Mouse (Mus musculus) embryonic facial prominence, embryonic 13.5 days (tissue): ENCODE measurements around the gene Rin3. TPM values are rescaled to one million over a fixed set of nuclear protein-coding genes. Genes with fewer than 3 reads are reported as not detected.

Source experiments
- ATAC-seq: fragments of 200-750 bp; cut with Nextera tagmentation; 2 replicates; pipeline ENCODE4 v1.8.0; 2017; ENCODE audit warnings: low read depth; ENCODE audit not compliant: insufficient number of reproducible peaks, insufficient read depth, low FRiP score, low TSS enrichment
- H3K27ac ChIP-seq: fragments of 300-500 bp; sonication (generic); 2 replicates; pipeline ENCODE4 v1.5.1; 2015; ENCODE audit warnings: moderate library complexity, mild to moderate bottlenecking, inconsistent platforms
- H3K27me3 ChIP-seq: fragments of 300-500 bp; sonication (generic); 2 replicates; pipeline ENCODE4 v1.6.1; 2015; ENCODE audit warnings: mild to moderate bottlenecking, inconsistent platforms
- H3K36me3 ChIP-seq: fragments of 300-500 bp; sonication (generic); 2 replicates; pipeline ENCODE4 v1.6.1; 2015; ENCODE audit warnings: mild to moderate bottlenecking, inconsistent platforms
- H3K4me1 ChIP-seq: fragments of 300-500 bp; sonication (generic); 2 replicates; pipeline ENCODE4 v1.6.1; 2015; ENCODE audit warnings: inconsistent platforms
- H3K4me2 ChIP-seq: fragments of 300-500 bp; sonication (generic); 2 replicates; pipeline ENCODE4 v1.6.1; 2015; ENCODE audit warnings: moderate library complexity, mild to moderate bottlenecking, inconsistent platforms
- H3K4me3 ChIP-seq: fragments of 300-500 bp; sonication (generic); 2 replicates; pipeline ENCODE4 v1.5.1; 2015; ENCODE audit warnings: mild to moderate bottlenecking, inconsistent platforms
- H3K9ac ChIP-seq: fragments of 300-500 bp; sonication (generic); 2 replicates; pipeline ENCODE4 v1.6.1; 2015; ENCODE audit warnings: mild to moderate bottlenecking, inconsistent platforms
- H3K9me3 ChIP-seq: fragments of 300-500 bp; sonication (generic); 2 replicates; pipeline ENCODE4 v1.6.1; 2016; ENCODE audit warnings: inconsistent platforms
- WGBS: fragments of 180-500 bp; shearing (Covaris S2); methylation state at CpG from one replicate; pipeline ENCODE4 v1.1.7; 2015; ENCODE audit warnings: mixed read lengths; 5-methylcytosine and 5-hydroxymethylcytosine counted together
- polyA plus RNA-seq: library from polyadenylated mRNA; unstranded; fragments of >200 nt; fragmentation: Nextera tagmentation; extraction: Ambion mirVana; gene quantifications from 2 replicates; pipeline ENCODE4 v1.2.1, GENCODE M21; 2015

The Rin3 gene
- polyA plus RNA-seq, 1 experiment from 2014 or later = 6.1 TPM

DNA sequence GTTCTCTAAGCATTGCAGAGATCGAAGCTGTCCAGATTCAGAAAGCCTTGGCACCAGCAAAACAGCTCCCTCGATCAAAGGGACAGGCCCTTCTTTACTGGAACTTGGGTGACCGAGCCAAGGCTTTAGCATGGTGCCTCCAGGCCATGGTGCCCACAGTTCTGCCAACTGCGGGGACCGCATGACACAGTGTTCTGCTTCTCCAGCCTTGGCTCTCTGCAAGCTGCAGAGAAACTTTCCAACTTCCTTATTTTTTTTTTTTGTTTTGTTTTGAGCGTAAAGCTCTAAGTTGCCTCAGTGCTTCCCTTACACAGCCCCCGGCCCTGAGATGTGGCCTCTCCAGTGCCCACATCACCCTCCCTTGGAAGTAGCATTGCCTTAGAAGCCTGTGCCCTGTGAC, 82.2 kb downstream of the Rin3 start:
- no peaks in the 10 kb centered on the region for H3K9me3 ChIP-seq
- no peak overlapping the region for H3K4me3 ChIP-seq
- H3K4me1 ChIP-seq = peaks cover 18% of the 10 kb centered on the region
- ATAC-seq = no peak
- 0 out of 2 replicates have a peak, but pooled peaks cover 17% of the 10 kb centered on the region for H3K36me3 ChIP-seq
- H3K9ac ChIP-seq = no peak overlapping the region
- 91% methylated on average over 7 of the region's 7 CpGs for WGBS
- no peak overlapping the region for H3K4me2 ChIP-seq
- H3K27me3 ChIP-seq = no peaks in the 10 kb centered on the region
- H3K27ac ChIP-seq = no peak overlapping the region

DNA sequence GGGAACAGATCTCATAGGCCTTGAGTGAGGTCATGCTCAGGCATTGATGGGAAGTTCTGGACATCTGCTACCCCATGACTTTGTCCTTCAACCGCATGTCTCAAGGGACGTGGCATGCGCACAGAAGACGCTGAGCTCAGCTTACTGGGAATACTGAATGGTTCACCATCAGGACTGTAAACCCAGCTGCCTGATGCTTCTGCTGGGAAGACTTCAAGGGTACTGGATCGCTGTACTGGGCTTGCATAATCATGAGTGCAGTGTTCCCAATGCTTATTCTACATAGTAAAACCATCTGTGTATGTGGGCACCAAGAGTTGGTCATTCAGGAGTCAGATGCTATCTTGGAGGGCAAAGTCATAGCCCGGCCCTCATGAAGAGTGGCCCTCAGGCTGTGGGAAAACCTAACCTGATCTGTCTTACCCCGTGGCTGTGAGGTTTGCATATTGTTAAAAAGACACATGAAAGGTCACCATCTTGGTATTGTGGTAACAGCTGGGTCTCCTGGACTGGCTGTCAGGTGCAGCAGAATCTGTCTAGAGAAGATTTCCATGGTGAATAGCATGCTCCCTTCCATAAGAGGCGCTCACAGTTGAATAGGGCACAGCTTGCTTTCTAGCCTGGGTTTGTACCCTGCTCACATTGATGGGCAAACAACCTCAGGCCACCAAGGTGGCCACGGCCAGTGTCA, 83.4 kb downstream of the Rin3 start:
- Histone ChIP-seq H3K4me3 (no peak overlapping the region), H3K27me3 (no peaks in the 10 kb centered on the region), H3K36me3 (0 out of 2 replicates have a peak, but pooled peaks cover 17% of the 10 kb centered on the region), H3K9me3 (no peaks in the 10 kb centered on the region), H3K27ac (no peak overlapping the region), H3K4me2 (no peak overlapping the region), H3K4me1 (peaks cover 18% of the 10 kb centered on the region), H3K9ac (no peak overlapping the region)
- 88% methylated on average over 9 of the region's 9 CpGs for WGBS
- ATAC-seq = no peak

DNA sequence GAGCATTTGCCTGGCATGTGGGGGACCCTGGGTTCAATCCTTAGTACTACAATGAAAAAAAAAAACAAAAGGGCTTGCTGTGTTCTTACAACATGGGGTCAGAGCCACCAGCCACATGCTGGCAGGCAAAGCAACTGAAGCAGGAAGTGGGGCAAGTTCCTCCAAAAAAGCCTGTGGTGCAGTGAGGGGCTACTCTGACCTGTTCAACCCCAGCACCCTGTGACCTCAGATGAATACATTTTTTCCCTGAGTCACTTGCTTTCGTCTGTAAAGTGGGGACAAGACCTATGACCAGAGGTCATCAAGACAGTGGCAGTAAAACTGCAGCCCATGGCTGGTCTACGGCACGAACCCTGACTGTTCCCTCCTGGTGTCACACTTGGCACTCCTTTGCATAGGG, 84.2 kb downstream of the Rin3 start:
- Histone ChIP-seq H3K4me1 (peaks cover 18% of the 10 kb centered on the region), H3K4me3 (no peak overlapping the region), H3K9me3 (no peaks in the 10 kb centered on the region), H3K36me3 (0 out of 2 replicates have a peak, but pooled peaks cover 17% of the 10 kb centered on the region), H3K4me2 (no peak overlapping the region), H3K9ac (no peak overlapping the region), H3K27me3 (no peaks in the 10 kb centered on the region), H3K27ac (no peak overlapping the region)
- ATAC-seq = no peak
- 78% methylated on average over 3 of the region's 3 CpGs for WGBS

DNA sequence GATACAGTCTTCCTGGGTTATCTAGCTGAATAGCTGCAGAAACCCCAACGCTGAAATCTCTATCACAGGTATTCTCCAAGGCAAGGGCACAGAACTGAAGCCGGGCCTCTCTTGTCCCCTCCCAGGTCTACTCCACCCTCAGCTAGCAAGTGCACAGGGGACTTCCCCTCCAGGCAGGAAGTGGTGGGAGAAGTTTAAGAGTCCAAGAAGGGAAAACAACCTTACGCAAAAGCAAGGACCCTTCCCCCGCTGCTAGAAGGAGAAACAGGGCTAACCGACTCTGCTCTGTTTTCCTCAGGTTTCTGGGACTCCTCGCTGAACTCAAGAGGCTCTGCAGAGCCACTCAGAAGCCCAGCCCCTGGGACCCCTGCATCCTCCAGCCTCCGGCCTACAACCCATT, 85.2 kb downstream of the Rin3 start:
- H3K4me3 ChIP-seq = no peak overlapping the region
- WGBS = 63% methylated on average over 7 of the region's 7 CpGs
- no peaks in the 10 kb centered on the region for H3K27me3 ChIP-seq
- no peak for ATAC-seq
- H3K9me3 ChIP-seq = no peaks in the 10 kb centered on the region
- H3K27ac ChIP-seq = no peak overlapping the region
- no peak overlapping the region for H3K4me2 ChIP-seq
- peaks cover 18% of the 10 kb centered on the region for H3K4me1 ChIP-seq
- no peak overlapping the region for H3K9ac ChIP-seq
- H3K36me3 ChIP-seq = 0 out of 2 replicates have a peak, but pooled peaks cover 13% of the 10 kb centered on the region

DNA sequence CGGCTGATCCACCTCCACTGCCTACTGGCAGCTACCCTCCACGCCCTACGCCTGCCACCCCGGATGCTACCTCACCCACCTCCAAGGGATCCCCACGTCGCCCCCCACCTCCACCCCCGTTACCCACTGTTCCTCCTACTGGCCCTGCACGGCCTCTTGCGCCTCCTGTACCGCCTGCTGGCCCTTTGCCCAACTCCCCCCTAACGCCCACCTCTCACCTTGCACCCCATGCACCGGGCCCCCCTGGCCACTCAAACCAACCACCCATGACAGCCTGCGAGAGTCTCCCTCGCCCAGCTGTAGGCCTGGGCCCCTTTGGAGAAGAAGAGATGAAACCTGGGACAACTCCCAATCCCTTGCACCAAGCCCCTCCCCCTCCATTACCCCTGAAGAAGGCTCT, 85.7 kb downstream of the Rin3 start:
- Histone ChIP-seq H3K36me3 (0 out of 2 replicates have a peak, but pooled peaks cover 13% of the 10 kb centered on the region), H3K27me3 (no peaks in the 10 kb centered on the region), H3K27ac (no peak overlapping the region), H3K4me2 (no peak overlapping the region), H3K9me3 (no peaks in the 10 kb centered on the region), H3K9ac (no peak overlapping the region), H3K4me3 (no peak overlapping the region), H3K4me1 (peaks cover 18% of the 10 kb centered on the region)
- 74% methylated on average over 14 of the region's 14 CpGs for WGBS
- no peak for ATAC-seq

DNA sequence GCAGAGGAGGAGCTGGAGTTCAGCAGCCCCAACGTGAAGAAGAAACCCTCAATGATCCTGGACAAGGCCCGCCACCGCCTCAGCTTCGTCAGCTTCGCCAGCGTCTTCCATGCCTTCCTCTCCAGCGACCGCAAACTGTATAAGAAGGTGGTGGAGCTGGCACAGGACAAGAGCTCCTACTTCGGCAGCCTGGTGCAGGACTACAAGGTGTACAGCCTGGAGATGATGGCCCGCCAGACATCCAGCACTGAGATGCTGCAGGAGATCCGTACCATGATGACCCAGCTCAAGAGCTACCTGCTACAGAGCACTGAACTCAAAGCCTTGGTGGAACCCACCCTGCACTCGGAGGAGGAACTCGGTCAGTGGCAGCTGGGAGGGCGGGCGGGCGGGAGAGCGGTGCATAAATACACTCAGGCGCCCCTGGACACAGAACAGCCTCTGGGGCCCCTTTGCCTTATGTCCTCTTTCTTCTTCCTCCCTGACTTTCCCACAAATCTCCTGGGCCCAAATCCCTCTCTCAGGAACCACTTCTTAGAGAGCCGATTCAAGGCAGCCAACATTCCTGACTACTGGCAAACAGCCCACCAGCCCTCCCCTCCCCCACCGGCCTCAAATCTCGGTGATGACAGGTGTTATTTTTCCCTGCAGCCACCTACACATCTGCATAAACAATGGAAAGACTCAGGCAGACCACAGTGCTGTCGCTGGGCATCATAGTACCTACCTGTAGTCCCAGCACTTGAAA, 86.8 kb downstream of the Rin3 start:
- Histone ChIP-seq H3K4me1 (peaks cover 18% of the 10 kb centered on the region), H3K36me3 (peaks cover 19% of the 10 kb centered on the region; the same call in 1 of the 2 replicates), H3K9me3 (no peaks in the 10 kb centered on the region), H3K9ac (no peak overlapping the region), H3K27me3 (no peaks in the 10 kb centered on the region), H3K27ac (no peak overlapping the region), H3K4me3 (no peak overlapping the region), H3K4me2 (no peak overlapping the region)
- no peak for ATAC-seq
- 72% methylated on average over 22 of the region's 22 CpGs for WGBS

DNA sequence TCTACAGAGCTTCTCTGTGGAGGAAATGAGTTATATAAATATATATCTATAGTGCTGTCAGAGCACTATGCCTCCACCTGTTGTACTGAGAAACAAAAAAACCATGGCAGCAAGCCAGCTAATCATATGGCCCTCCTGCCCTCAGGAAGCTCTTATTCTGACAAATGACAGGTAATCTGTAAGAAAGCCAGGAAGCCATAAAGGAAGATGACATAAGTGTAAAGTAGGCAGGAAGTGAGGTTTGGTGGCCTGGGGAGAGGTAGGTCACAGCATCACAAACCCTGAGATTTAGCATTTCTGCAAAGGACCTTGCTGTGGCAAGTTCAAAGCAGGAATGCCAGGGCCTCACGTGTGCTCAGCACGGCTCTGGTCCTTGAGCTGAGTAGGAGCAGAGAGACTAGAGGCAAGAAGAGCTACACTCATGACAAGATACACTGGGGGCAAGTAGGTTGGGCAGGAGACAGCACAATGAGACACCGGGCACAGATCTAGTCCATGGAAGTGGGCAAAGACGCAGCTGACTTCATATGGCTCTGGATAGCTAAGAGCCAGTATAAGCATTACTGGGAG, 88.2 kb downstream of the Rin3 start:
- Histone ChIP-seq H3K9ac (no peak overlapping the region), H3K4me2 (no peak overlapping the region), H3K27ac (no peak overlapping the region), H3K36me3 (peaks cover 19% of the 10 kb centered on the region; the same call in 1 of the 2 replicates), H3K27me3 (no peaks in the 10 kb centered on the region), H3K4me1 (peaks cover 18% of the 10 kb centered on the region), H3K9me3 (no peaks in the 10 kb centered on the region), H3K4me3 (no peak overlapping the region)
- ATAC-seq = no peak
- WGBS = 88% methylated on average over 4 of the region's 4 CpGs

DNA sequence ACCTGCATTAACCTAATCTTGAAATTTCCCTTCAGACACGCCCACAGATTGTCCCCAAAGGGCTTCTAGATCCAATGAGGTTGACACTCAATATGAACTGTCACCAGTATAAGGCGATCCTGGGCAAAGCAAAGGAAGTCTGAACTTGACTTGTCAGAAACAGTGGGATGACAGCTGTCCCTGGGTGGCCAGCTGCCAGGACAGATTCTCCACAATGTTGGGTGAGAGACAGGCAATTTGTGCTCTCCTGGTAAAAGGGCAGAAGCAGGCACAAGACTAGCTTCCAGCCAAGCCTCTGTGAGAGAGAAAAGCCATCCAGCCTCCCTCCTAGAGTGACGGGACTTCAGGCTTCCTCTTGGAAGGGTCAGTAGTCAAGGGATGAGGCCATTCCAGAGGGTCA, 89.5 kb downstream of the Rin3 start:
- 76% methylated on average over 3 of the region's 3 CpGs for WGBS

DNA sequence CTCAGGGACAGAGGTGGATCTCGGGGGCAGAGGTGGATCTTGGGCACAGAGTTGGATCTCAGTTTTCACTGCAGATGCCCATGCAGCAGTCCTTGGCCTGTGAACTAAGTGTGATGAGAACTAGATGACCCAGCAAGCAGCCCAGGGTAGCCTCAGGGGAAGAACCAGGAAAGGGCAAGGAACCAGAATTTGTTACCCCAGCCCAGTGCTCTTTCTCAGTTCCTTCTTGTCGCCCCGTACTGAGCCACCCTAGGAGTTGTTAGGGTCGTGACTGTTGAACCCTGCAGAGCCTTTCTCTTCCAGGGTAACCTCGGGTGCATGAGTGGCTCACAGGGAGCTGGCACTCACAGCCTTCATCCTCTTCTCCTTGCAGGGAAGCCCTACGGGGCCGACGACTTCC, 99.3 kb downstream of the Rin3 start:
- no peak for ATAC-seq
- no peak overlapping the region for H3K4me3 ChIP-seq
- H3K27me3 ChIP-seq = no peaks in the 10 kb centered on the region
- no peaks in the 10 kb centered on the region for H3K4me1 ChIP-seq
- no peak overlapping the region for H3K4me2 ChIP-seq
- WGBS = 80% methylated on average over 8 of the region's 8 CpGs
- H3K36me3 ChIP-seq = no peaks in the 10 kb centered on the region
- H3K27ac ChIP-seq = no peak overlapping the region
- no peak overlapping the region for H3K9ac ChIP-seq
- H3K9me3 ChIP-seq = no peaks in the 10 kb centered on the region

More for the DNA sequence above, 89.5 kb downstream of the Rin3 start:
- H3K4me2 ChIP-seq = no peak overlapping the region
- peaks cover 18% of the 10 kb centered on the region for H3K4me1 ChIP-seq
- no peak overlapping the region for H3K4me3 ChIP-seq
- no peaks in the 10 kb centered on the region for H3K27me3 ChIP-seq
- peaks cover 19% of the 10 kb centered on the region; the same call in 1 of the 2 replicates for H3K36me3 ChIP-seq
- no peak overlapping the region for H3K9ac ChIP-seq
- no peak overlapping the region for H3K27ac ChIP-seq
- H3K9me3 ChIP-seq = no peaks in the 10 kb centered on the region
- no peak for ATAC-seq

DNA sequence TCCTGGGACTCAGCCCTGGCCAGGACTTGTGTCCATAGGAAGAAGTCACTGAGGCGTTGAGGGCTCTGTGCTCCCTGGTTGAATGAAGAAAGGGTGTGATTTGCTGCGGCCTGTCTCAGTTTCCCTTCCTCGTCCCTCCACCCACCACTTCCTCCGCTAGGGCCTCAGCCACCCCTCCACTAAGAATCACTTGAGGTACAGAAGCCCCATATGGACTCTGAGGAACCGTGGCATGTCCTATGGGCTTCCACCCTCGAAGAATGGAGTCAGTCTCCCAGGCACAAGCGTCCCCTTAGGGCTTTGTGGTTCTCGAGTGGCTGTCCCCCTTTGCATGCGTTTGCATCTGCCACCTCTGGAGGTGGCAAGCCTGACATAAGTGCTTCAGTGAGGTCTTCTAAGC, 100.4 kb downstream of the Rin3 start:
- no peak overlapping the region for H3K27ac ChIP-seq
- 0 out of 2 replicates have a peak overlapping the region, but pooled peaks have one; percentile 37 for H3K9ac ChIP-seq
- H3K36me3 ChIP-seq = no peaks in the 10 kb centered on the region
- no peak for ATAC-seq
- 82% methylated on average over 9 of the region's 9 CpGs for WGBS
- no peaks in the 10 kb centered on the region for H3K9me3 ChIP-seq
- H3K4me2 ChIP-seq = no peak overlapping the region
- no peak overlapping the region for H3K4me3 ChIP-seq
- H3K4me1 ChIP-seq = no peaks in the 10 kb centered on the region
- H3K27me3 ChIP-seq = no peaks in the 10 kb centered on the region

DNA sequence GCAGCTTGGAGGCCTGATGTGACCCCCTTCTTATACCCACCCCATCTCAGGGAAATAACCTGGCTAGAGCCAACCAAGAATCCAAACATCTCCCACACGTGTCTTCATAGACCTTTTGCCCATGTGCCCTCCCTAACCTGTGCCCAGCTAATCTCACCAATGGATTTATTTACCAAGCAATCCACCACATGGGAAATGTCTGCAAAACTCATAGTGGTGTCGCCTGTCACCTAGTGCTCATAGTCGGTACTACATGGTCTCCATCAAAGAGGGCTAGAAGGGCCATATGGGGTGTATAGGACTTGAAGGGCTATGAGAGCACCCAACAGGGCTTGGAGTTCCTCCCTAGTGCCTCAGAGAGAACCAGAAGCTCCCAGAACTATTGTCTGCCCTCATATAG, 102.0 kb downstream of the Rin3 start:
- ATAC-seq = no peak
- Histone ChIP-seq H3K27ac (no peak overlapping the region), H3K9ac (no peak overlapping the region), H3K9me3 (no peaks in the 10 kb centered on the region), H3K4me2 (no peak overlapping the region), H3K27me3 (no peaks in the 10 kb centered on the region), H3K36me3 (no peaks in the 10 kb centered on the region), H3K4me3 (no peak overlapping the region), H3K4me1 (no peaks in the 10 kb centered on the region)
- WGBS = 22% methylated on average over 3 of the region's 3 CpGs
